Mouse (Mus musculus) stomach, postnatal 0 days (tissue): ENCODE data around the gene Ccr1l1. TPM values are rescaled to one million over a fixed set of nuclear protein-coding genes. Genes with fewer than 3 reads are reported as not detected.

Experiments
- ATAC-seq: fragments of 200-750 bp; cut with Nextera tagmentation; 2 replicates; pipeline ENCODE4 v1.8.0; 2017; ENCODE audit not compliant: low FRiP score, low TSS enrichment
- DNase-seq: peaks from one replicate; pipeline ENCODE4 v3.0.0-alpha.2; 2016; ENCODE audit warnings: low spot score
- H3K27ac ChIP-seq: fragments of 300-500 bp; sonication (generic); replicated peaks from 2 replicates; pipeline ENCODE4 v1.5.1; 2014; ENCODE audit warnings: mild to moderate bottlenecking, control low read depth
- H3K27me3 ChIP-seq: fragments of 300-500 bp; sonication (generic); 2 replicates; pipeline ENCODE4 v1.6.1; 2014; ENCODE audit warnings: low read length; ENCODE audit not compliant: control insufficient read depth, insufficient read depth
- H3K36me3 ChIP-seq: fragments of 300-500 bp; sonication (generic); 2 replicates; pipeline ENCODE4 v1.6.1; 2014; ENCODE audit warnings: low read length, mixed read lengths; ENCODE audit not compliant: control insufficient read depth, insufficient read depth
- H3K4me1 ChIP-seq: fragments of 300-500 bp; sonication (generic); replicated peaks from 2 replicates; pipeline ENCODE4 v1.6.1; 2014; ENCODE audit warnings: antibody characterized with exemption; ENCODE audit not compliant: control insufficient read depth, insufficient read depth
- H3K4me2 ChIP-seq: fragments of 300-500 bp; sonication (generic); replicated peaks from 2 replicates; pipeline ENCODE4 v1.6.1; 2014; ENCODE audit warnings: low read depth, mild to moderate bottlenecking, control low read depth, moderate library complexity
- H3K4me3 ChIP-seq: fragments of 300-500 bp; sonication (generic); 2 replicates; pipeline ENCODE4 v1.5.1; 2014; ENCODE audit warnings: low read depth, low read length, control low read depth
- H3K9ac ChIP-seq: fragments of 300-500 bp; sonication (generic); 2 replicates; pipeline ENCODE4 v1.6.1; 2014; ENCODE audit warnings: mild to moderate bottlenecking, low read length, control low read depth, mixed read lengths
- H3K9me3 ChIP-seq: fragments of 300-500 bp; sonication (generic); 2 replicates; pipeline ENCODE4 v1.6.1; 2016; ENCODE audit warnings: low read length; ENCODE audit not compliant: control insufficient read depth
- CTCF ChIP-seq: IDR thresholded peaks from 2 replicates; pipeline ENCODE4 v1.5.1; 2016; ENCODE audit warnings: antibody characterized with exemption, low read depth, mild to moderate bottlenecking, moderate library complexity
- EP300 ChIP-seq: optimal IDR thresholded peaks from 2 replicates; pipeline ENCODE3; 2016; ENCODE audit warnings: antibody characterized with exemption
- WGBS: fragments of 180-500 bp; shearing (Covaris S2); extraction: QIAGEN DNeasy Blood & Tissue Kit; methylation state at CpG from one replicate; pipeline ENCODE4 v1.1.7; 2014; 5-methylcytosine and 5-hydroxymethylcytosine counted together
- polyA plus RNA-seq: library from polyadenylated mRNA; unstranded; fragments of >200 nt; fragmentation: Nextera tagmentation; extraction: Ambion mirVana; gene quantifications from 2 replicates; pipeline ENCODE4 v1.2.1, GENCODE M21; 2015

The Ccr1l1 gene
- polyA plus RNA-seq, 1 experiment from 2014 or later = not detected

- H3K4me2 ChIP-seq = no peak overlapping the region
- no peak overlapping the region for H3K9ac ChIP-seq
- no peaks in the 10 kb centered on the region for H3K9me3 ChIP-seq
- TF ChIP-seq CTCF (no peak), EP300 (no peak)
- DNase-seq = no peak
- H3K27me3 ChIP-seq = no peaks in the 10 kb centered on the region
- no peak overlapping the region for H3K4me3 ChIP-seq
- no peaks in the 10 kb centered on the region for H3K4me1 ChIP-seq
- no peak overlapping the region for H3K27ac ChIP-seq
- ATAC-seq = no peak
- no peaks in the 10 kb centered on the region for H3K36me3 ChIP-seq
These were observed 37.6 kb downstream of the Ccr1l1 start for GRCm38 (mm10) chr9:123940628-123941027.

- ATAC-seq = no peak
- TF ChIP-seq CTCF (no peak), EP300 (no peak)
- H3K9me3 ChIP-seq = no peaks in the 10 kb centered on the region
- H3K4me3 ChIP-seq = no peak overlapping the region
- 83% methylated on average over 1 of the region's 1 CpGs for WGBS
- no peak overlapping the region for H3K4me2 ChIP-seq
- no peaks in the 10 kb centered on the region for H3K4me1 ChIP-seq
- H3K27me3 ChIP-seq = no peaks in the 10 kb centered on the region
- DNase-seq = no peak
- no peak overlapping the region for H3K27ac ChIP-seq
- no peaks in the 10 kb centered on the region for H3K36me3 ChIP-seq
- no peak overlapping the region for H3K9ac ChIP-seq
These were observed 38.0 kb downstream of the Ccr1l1 start for GRCm38 (mm10) chr9:123940168-123940567.

GRCm38 (mm10) chr9:123937989-123938388 is 40.2 kb downstream of the Ccr1l1 start:
- no peak overlapping the region for H3K4me2 ChIP-seq
- H3K4me1 ChIP-seq = no peaks in the 10 kb centered on the region
- no peak for DNase-seq
- no peak overlapping the region for H3K27ac ChIP-seq
- no peaks in the 10 kb centered on the region for H3K9me3 ChIP-seq
- no peak overlapping the region for H3K9ac ChIP-seq
- TF ChIP-seq CTCF (no peak), EP300 (no peak)
- ATAC-seq = no peak
- no peaks in the 10 kb centered on the region for H3K36me3 ChIP-seq
- no peak overlapping the region for H3K4me3 ChIP-seq
- no peaks in the 10 kb centered on the region for H3K27me3 ChIP-seq
- WGBS = 85% methylated on average over 2 of the region's 2 CpGs

GRCm38 (mm10) chr9:123936604-123937280 is 41.5 kb downstream of the Ccr1l1 start:
- H3K9me3 ChIP-seq = no peaks in the 10 kb centered on the region
- H3K36me3 ChIP-seq = no peaks in the 10 kb centered on the region
- 69% methylated on average over 9 of the region's 9 CpGs for WGBS
- ATAC-seq = no peak
- no peaks in the 10 kb centered on the region for H3K4me1 ChIP-seq
- DNase-seq = no peak
- H3K27ac ChIP-seq = no peak overlapping the region
- H3K4me3 ChIP-seq = no peak overlapping the region
- no peak overlapping the region for H3K9ac ChIP-seq
- no peaks in the 10 kb centered on the region for H3K27me3 ChIP-seq
- TF ChIP-seq EP300 (no peak), CTCF (no peak)
- no peak overlapping the region for H3K4me2 ChIP-seq

- H3K4me1 ChIP-seq = no peaks in the 10 kb centered on the region
- H3K4me2 ChIP-seq = no peak overlapping the region
- H3K27me3 ChIP-seq = no peaks in the 10 kb centered on the region
- H3K9ac ChIP-seq = no peak overlapping the region
- H3K4me3 ChIP-seq = no peak overlapping the region
- 93% methylated on average over 5 of the region's 5 CpGs for WGBS
- DNase-seq (no peak), ATAC-seq (no peak)
- TF ChIP-seq EP300 (no peak), CTCF (no peak)
- no peaks in the 10 kb centered on the region for H3K36me3 ChIP-seq
- H3K27ac ChIP-seq = no peak overlapping the region
- no peaks in the 10 kb centered on the region for H3K9me3 ChIP-seq
These were observed 42.4 kb downstream of the Ccr1l1 start for GRCm38 (mm10) chr9:123935776-123936175.

GRCm38 (mm10) chr9:123935346-123935745 is 42.9 kb downstream of the Ccr1l1 start:
- no peak overlapping the region for H3K9ac ChIP-seq
- no peak overlapping the region for H3K27ac ChIP-seq
- ATAC-seq (no peak), DNase-seq (no peak)
- 86% methylated on average over 6 of the region's 6 CpGs for WGBS
- no peaks in the 10 kb centered on the region for H3K36me3 ChIP-seq
- H3K4me1 ChIP-seq = no peaks in the 10 kb centered on the region
- no peak overlapping the region for H3K4me3 ChIP-seq
- no peaks in the 10 kb centered on the region for H3K27me3 ChIP-seq
- H3K9me3 ChIP-seq = no peaks in the 10 kb centered on the region
- TF ChIP-seq CTCF (no peak), EP300 (no peak)
- H3K4me2 ChIP-seq = no peak overlapping the region
